In the genomic region with DNA sequence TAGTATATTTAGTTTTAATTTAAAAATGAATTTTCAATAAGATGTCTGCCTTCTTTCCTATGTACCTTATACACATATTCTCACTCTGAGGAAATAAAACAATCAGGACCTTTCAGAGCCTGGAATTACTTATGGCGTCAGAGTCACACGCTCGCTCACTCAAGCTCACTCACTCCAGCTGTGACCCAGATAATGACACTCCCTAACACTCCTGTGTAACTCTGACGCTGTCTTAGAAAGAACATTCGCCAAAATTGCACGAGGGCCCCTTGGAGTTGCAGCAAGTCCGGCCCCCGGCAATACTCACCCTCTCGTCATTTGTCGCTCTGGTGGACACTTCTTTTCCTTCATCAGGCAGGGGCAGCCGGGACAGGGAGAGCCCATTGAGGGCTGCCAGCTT, we compare ENCODE assay signal across 24 mouse cellular contexts. TPM values are rescaled to one million over a fixed set of nuclear protein-coding genes. Genes with fewer than 3 reads are reported as not detected.
DNase-seq lines count a peak whose midpoint lies in the region; ATAC-seq and TF ChIP-seq lines count a peak whose summit lies in the region.
"Had no signal": no experiment of that assay in that cellular context is flagged by ENCODE, and none has a peak within 500 bp of the region (broad histone marks: within the 10 kb centered on the region; RNA-seq: fewer than 3 reads in every experiment).

No protein-coding gene starts in this region.

- peaks cover 9% of the 10 kb centered on the region for H3K4me1 ChIP-seq in heart, embryonic 15.5 days (replicated peaks)
- H3K4me1 ChIP-seq in kidney, postnatal 0 days (replicated peaks; ENCODE audit: insufficient read depth, low read length) = no peaks in the 10 kb centered on the region
- no peaks in the 10 kb centered on the region for H3K4me1 ChIP-seq in kidney, adult 2 months (ENCODE audit: control insufficient read depth, insufficient read depth, low read length)
- H3K4me1 ChIP-seq: forebrain, embryonic 10.5 days; hindbrain, embryonic 13.5 days; limb, embryonic 13.5 days; midbrain, embryonic 12.5 days; neural tube, embryonic 15.5 days had no signal

- no peak for TF ChIP-seq POLR2A in kidney, adult 2 months (IDR thresholded peaks at IDR 0.05; ENCODE audit: low read depth, low read length)

- H3K4me3 ChIP-seq in heart, embryonic 15.5 days = no peak overlapping the region
- H3K4me3 ChIP-seq in kidney, postnatal 0 days (replicated peaks; ENCODE audit: low read depth, low read length) = no peak overlapping the region
- H3K4me3 ChIP-seq in kidney, adult 2 months (ENCODE audit: insufficient read depth, low read depth, low read length) = no peak overlapping the region
- H3K4me3 ChIP-seq: forebrain, embryonic 10.5 days; heart, adult 2 months; hindbrain, embryonic 13.5 days; limb, embryonic 13.5 days; liver, embryonic 12.5 days; midbrain, embryonic 12.5 days; neural tube, embryonic 15.5 days had no signal

- H3K27me3 ChIP-seq in heart, embryonic 15.5 days = no peaks in the 10 kb centered on the region
- H3K27me3 ChIP-seq in kidney, postnatal 0 days (ENCODE audit: insufficient read depth, low read length) = no peaks in the 10 kb centered on the region
- H3K27me3 ChIP-seq in kidney, adult 2 months (replicated peaks; ENCODE audit: control insufficient read depth, insufficient read depth, low read length) = no peaks in the 10 kb centered on the region
- H3K27me3 ChIP-seq: hindbrain, embryonic 13.5 days; limb, embryonic 13.5 days; liver, embryonic 12.5 days; midbrain, embryonic 12.5 days; neural tube, embryonic 15.5 days had no signal

- H3K9ac ChIP-seq in heart, embryonic 15.5 days = no peak overlapping the region
- no peak overlapping the region for H3K9ac ChIP-seq in kidney, postnatal 0 days (ENCODE audit: low read depth, low read length)
- H3K9ac ChIP-seq: hindbrain, embryonic 13.5 days; limb, embryonic 13.5 days; liver, embryonic 12.5 days; midbrain, embryonic 12.5 days; neural tube, embryonic 15.5 days had no signal

- no peak for ATAC-seq in heart, embryonic 15.5 days (replicated peaks; ENCODE audit: insufficient number of reproducible peaks, insufficient read depth, low FRiP score, low read depth)
- 0 out of 2 replicates have a peak, but pooled peaks have one; percentile 27 for ATAC-seq in kidney, postnatal 0 days (replicated peaks; ENCODE audit: low FRiP score, low read depth)
- ATAC-seq: activated CD4-positive, CD25-positive, alpha-beta regulatory T cell, adult 4 months; forebrain, embryonic 16.5 days; liver, embryonic 12.5 days had no signal

- peak overlapping the region; percentile 31 for H3K4me2 ChIP-seq in heart, embryonic 15.5 days
- no peak overlapping the region for H3K4me2 ChIP-seq in kidney, postnatal 0 days (ENCODE audit: low read length)
- H3K4me2 ChIP-seq: hindbrain, embryonic 13.5 days; limb, embryonic 13.5 days; liver, embryonic 12.5 days; midbrain, embryonic 12.5 days; neural tube, embryonic 15.5 days had no signal

- peaks cover 49% of the 10 kb centered on the region for H3K36me3 ChIP-seq in heart, embryonic 15.5 days
- H3K36me3 ChIP-seq in kidney, postnatal 0 days (ENCODE audit: insufficient read depth, low read length) = peaks cover 24% of the 10 kb centered on the region
- no peaks in the 10 kb centered on the region for H3K36me3 ChIP-seq in kidney, adult 2 months (ENCODE audit: control insufficient read depth, insufficient read depth, low read length)

- WGBS in heart, embryonic 15.5 days = 37% methylated on average over 11 of the region's 11 CpGs
- 39% methylated on average over 11 of the region's 11 CpGs for WGBS in kidney, postnatal 0 days
- 56% methylated on average over 11 of the region's 11 CpGs for WGBS in kidney, adult 2 months

- H3K9me3 ChIP-seq in heart, embryonic 15.5 days (replicated peaks) = no peaks in the 10 kb centered on the region
- H3K9me3 ChIP-seq in kidney, postnatal 0 days (replicated peaks; ENCODE audit: low read length) = no peaks in the 10 kb centered on the region
- H3K9me3 ChIP-seq: forebrain, embryonic 10.5 days; hindbrain, embryonic 13.5 days; limb, embryonic 13.5 days; liver, embryonic 12.5 days; midbrain, embryonic 12.5 days; neural tube, embryonic 15.5 days had no signal

- TF ChIP-seq CTCF in kidney, postnatal 0 days (IDR thresholded peaks at IDR 0.05; ENCODE audit: low read depth) = no peak
- TF ChIP-seq CTCF in kidney, adult 2 months (conservative IDR thresholded peaks at IDR 0.05; ENCODE audit: insufficient read depth, insufficient read length, low read depth, low read length) = no peak

- peak overlapping the region; percentile 36 for H3K27ac ChIP-seq in heart, embryonic 15.5 days
- H3K27ac ChIP-seq in kidney, postnatal 0 days = no peak overlapping the region
- H3K27ac ChIP-seq in kidney, adult 2 months (ENCODE audit: insufficient read depth, low read depth, low read length) = no peak overlapping the region
- H3K27ac ChIP-seq: forebrain, embryonic 10.5 days; heart, adult 2 months; hindbrain, embryonic 13.5 days; limb, embryonic 13.5 days; liver, embryonic 12.5 days; midbrain, embryonic 12.5 days; neural tube, embryonic 15.5 days; stomach, postnatal 0 days had no signal

- no peak for DNase-seq in heart, adult 9 months (ENCODE audit: low spot score in 2 of 2)
- DNase-seq in kidney, postnatal 0 days (ENCODE audit: low spot score) = no peak
- no peak for DNase-seq in kidney, adult 2 months
- DNase-seq in thymus, postnatal 0 days (ENCODE audit: low spot score) = peak; percentile 41
- DNase-seq in thymus, postnatal 10 days (ENCODE audit: low spot score in 2 of 2) = no peak
- no peak for DNase-seq in spleen, postnatal 4 days (ENCODE audit: low spot score in 2 of 2)
- DNase-seq: adrenal gland, adult 8-10 months; cerebellum, adult 18-20 months; cerebellum, postnatal 14 days; gastrocnemius, postnatal 10 days; heart, adult 2 months; kidney, adult 11 months; layer of hippocampus, adult 9-11 months; thymus, postnatal 36 days had no signal

RNA-seq across cellular contexts. Expression of gene Ptpn21, which starts 54.0 kb away (rescaled TPM):
- 8.3 and 9.9 TPM in 2 replicates for polyA plus RNA-seq in heart, embryonic 15.5 days (2015; fragmentation: Nextera tagmentation; extraction: Ambion mirVana)
- 6.4 and 7.2 TPM in 2 replicates for polyA plus RNA-seq in kidney, postnatal 0 days (2015; fragmentation: Nextera tagmentation; extraction: Ambion mirVana)
- polyA plus RNA-seq in kidney, adult 2 months (2012; rRNA removed) = 25.4 and 27.5 TPM in 2 replicates
- polyA plus RNA-seq in thymus, postnatal 0 days (2015; fragmentation: Nextera tagmentation; extraction: Ambion mirVana) = 1.4 and 1.6 TPM in 2 replicates

RNA-seq across cellular contexts. Expression of gene Spata7, which starts 55.2 kb away (rescaled TPM):
- 10.6 and 10.9 TPM in 2 replicates for polyA plus RNA-seq in heart, embryonic 15.5 days (2015; fragmentation: Nextera tagmentation; extraction: Ambion mirVana)
- polyA plus RNA-seq in kidney, postnatal 0 days (2015; fragmentation: Nextera tagmentation; extraction: Ambion mirVana) = 11.3 and 13.2 TPM in 2 replicates
- 3.2 and 3.7 TPM in 2 replicates for polyA plus RNA-seq in kidney, adult 2 months (2012; rRNA removed)
- 4.7 and 5.6 TPM in 2 replicates for polyA plus RNA-seq in thymus, postnatal 0 days (2015; fragmentation: Nextera tagmentation; extraction: Ambion mirVana)
